Mouse (Mus musculus): ENCODE results near the gene Galnt7.

- TF ChIP-seq MXI1 (IDR thresholded peaks at IDR 0.05; ENCODE audit: low read depth, low read length) (no peak), POLR2AphosphoS2 (IDR thresholded peaks at IDR 0.05; ENCODE audit: low read depth, low read length) (no peak), GABPA (IDR thresholded peaks at IDR 0.05; ENCODE audit: insufficient replicate concordance, low read depth, low read length) (no peak), CTCF (conservative IDR thresholded peaks at IDR 0.05 in 1 of 2, IDR thresholded peaks at IDR 0.05 in 1 of 2; ENCODE audit: low read depth in 2 of 2, low read length in 2 of 2) (no peak), EP300 (IDR thresholded peaks at IDR 0.05; ENCODE audit: low read length) (no peak), BHLHE40 (IDR thresholded peaks at IDR 0.05; ENCODE audit: low read depth, low read length) (no peak), HCFC1 (IDR thresholded peaks at IDR 0.05; ENCODE audit: low read depth, low read length) (no peak)
These were observed 106.0 kb downstream of the Galnt7 start for GRCm38 (mm10) chr8:57546834-57547233.

Measured in CH12.LX (cell line).